ENCODE assay signal across 26 mouse cellular contexts in genomic region chr1:66692308-66692707, GRCm38 (mm10). TPM values are rescaled to one million over a fixed set of nuclear protein-coding genes. Genes with fewer than 3 reads are reported as not detected.
DNase-seq lines count a peak whose midpoint lies in the region; ATAC-seq and TF ChIP-seq lines count a peak whose summit lies in the region.
"Had no signal": no experiment of that assay in that cellular context is flagged by ENCODE, and none has a peak within 500 bp of the region (broad histone marks: within the 10 kb centered on the region; RNA-seq: fewer than 3 reads in every experiment).

No protein-coding gene starts in this region.

- WGBS in hindbrain, embryonic 13.5 days, result 54% methylated on average over 1 of the region's 1 CpGs
- WGBS in hindbrain, embryonic 10.5 days, result 76% methylated on average over 1 of the region's 1 CpGs
- WGBS in midbrain, embryonic 16.5 days, result 62% methylated on average over 1 of the region's 1 CpGs
- 40% methylated on average over 1 of the region's 1 CpGs for WGBS in midbrain, embryonic 11.5 days
- WGBS in hindbrain, postnatal 0 days, result 56% methylated on average over 1 of the region's 1 CpGs

- peak; percentile 52; the same call in 1 of the 2 replicates for ATAC-seq in hindbrain, embryonic 13.5 days (ENCODE audit: low FRiP score)
- ATAC-seq in midbrain, embryonic 16.5 days, result peak; percentile 56; the same call in 1 of the 2 replicates
- ATAC-seq in midbrain, embryonic 11.5 days (ENCODE audit: low FRiP score), result no peak
- ATAC-seq in hindbrain, postnatal 0 days, result peak; percentile 80
- ATAC-seq: inflammation-experienced regulatory T-cells, adult 6 months had no signal

- 0 out of 2 replicates have a peak, but pooled peaks cover 4% of the 10 kb centered on the region for H3K4me1 ChIP-seq in hindbrain, embryonic 13.5 days (replicated peaks)
- H3K4me1 ChIP-seq in hindbrain, embryonic 10.5 days (replicated peaks), result peaks cover 6% of the 10 kb centered on the region; the same call in 1 of the 2 replicates
- no peaks in the 10 kb centered on the region for H3K4me1 ChIP-seq in midbrain, embryonic 16.5 days (ENCODE audit: control insufficient read depth, insufficient read depth, low read length)
- H3K4me1 ChIP-seq in midbrain, embryonic 11.5 days (ENCODE audit: control insufficient read depth, insufficient read depth, low read length), result no peaks in the 10 kb centered on the region
- no peaks in the 10 kb centered on the region for H3K4me1 ChIP-seq in hindbrain, postnatal 0 days (ENCODE audit: insufficient read depth, low read length)
- H3K4me1 ChIP-seq: embryonic facial prominence, embryonic 10.5 days; embryonic facial prominence, embryonic 15.5 days; heart, embryonic 10.5 days; heart, embryonic 15.5 days; kidney, embryonic 15.5 days; limb, embryonic 13.5 days; lung, embryonic 15.5 days; stomach, embryonic 15.5 days had no signal

- no peaks in the 10 kb centered on the region for H3K36me3 ChIP-seq in hindbrain, embryonic 13.5 days
- H3K36me3 ChIP-seq in hindbrain, embryonic 10.5 days, result no peaks in the 10 kb centered on the region
- H3K36me3 ChIP-seq in midbrain, embryonic 16.5 days (ENCODE audit: control insufficient read depth, insufficient read depth, low read length), result peaks cover 2% of the 10 kb centered on the region; the same call in 1 of the 2 replicates
- H3K36me3 ChIP-seq in midbrain, embryonic 11.5 days (ENCODE audit: control insufficient read depth, insufficient read depth, low read length), result no peaks in the 10 kb centered on the region
- H3K36me3 ChIP-seq in hindbrain, postnatal 0 days (ENCODE audit: insufficient read depth, low read length), result no peaks in the 10 kb centered on the region
- H3K36me3 ChIP-seq: embryonic facial prominence, embryonic 10.5 days; embryonic facial prominence, embryonic 15.5 days; heart, embryonic 10.5 days; heart, embryonic 15.5 days; kidney, embryonic 15.5 days; limb, embryonic 13.5 days; lung, embryonic 15.5 days; stomach, embryonic 15.5 days had no signal

- DNase-seq in hindbrain, embryonic 10.5 days (ENCODE audit: low spot score), result no peak
- DNase-seq in midbrain, embryonic 11.5 days (ENCODE audit: low spot score, missing footprints), result no peak
- DNase-seq in hindbrain, postnatal 0 days (ENCODE audit: low spot score), result no peak
- DNase-seq in kidney, adult 8-10 months, result no peak
- DNase-seq: adrenal gland, adult 2 months; adrenal gland, postnatal 36 days; B cell, adult 2 months; cerebellum, adult 8-10 months; cerebellum, postnatal 25 days; gastrocnemius, postnatal 10 days; kidney, adult 11 months; kidney, postnatal 25 days; right cerebral cortex, postnatal 25 days had no signal

- no peaks in the 10 kb centered on the region for H3K27me3 ChIP-seq in hindbrain, embryonic 13.5 days
- H3K27me3 ChIP-seq in hindbrain, embryonic 10.5 days (ENCODE audit: insufficient read depth, poor library complexity, severe bottlenecking), result no peaks in the 10 kb centered on the region
- no peaks in the 10 kb centered on the region for H3K27me3 ChIP-seq in midbrain, embryonic 16.5 days (ENCODE audit: control insufficient read depth, insufficient read depth, low read depth, low read length)
- no peaks in the 10 kb centered on the region for H3K27me3 ChIP-seq in midbrain, embryonic 11.5 days (ENCODE audit: control insufficient read depth, insufficient read depth, low read length)
- no peaks in the 10 kb centered on the region for H3K27me3 ChIP-seq in hindbrain, postnatal 0 days (ENCODE audit: insufficient read depth, low read length)
- H3K27me3 ChIP-seq: embryonic facial prominence, embryonic 15.5 days; heart, embryonic 15.5 days; kidney, embryonic 15.5 days; limb, embryonic 13.5 days; lung, embryonic 15.5 days; stomach, embryonic 15.5 days had no signal

- no peak overlapping the region for H3K4me2 ChIP-seq in hindbrain, embryonic 13.5 days
- no peak overlapping the region for H3K4me2 ChIP-seq in midbrain, embryonic 16.5 days (ENCODE audit: low read length)
- no peak overlapping the region for H3K4me2 ChIP-seq in midbrain, embryonic 11.5 days
- H3K4me2 ChIP-seq in hindbrain, postnatal 0 days (ENCODE audit: low read depth, low read length), result no peak overlapping the region
- H3K4me2 ChIP-seq: embryonic facial prominence, embryonic 15.5 days; heart, embryonic 15.5 days; kidney, embryonic 15.5 days; limb, embryonic 13.5 days; liver, embryonic 11.5 days; lung, embryonic 15.5 days; stomach, embryonic 15.5 days had no signal

- peak overlapping the region; percentile 40; the same call in 1 of the 2 replicates for H3K27ac ChIP-seq in hindbrain, embryonic 13.5 days
- no peak overlapping the region for H3K27ac ChIP-seq in hindbrain, embryonic 10.5 days
- H3K27ac ChIP-seq in midbrain, embryonic 16.5 days (ENCODE audit: low read length), result no peak overlapping the region
- no peak overlapping the region for H3K27ac ChIP-seq in midbrain, embryonic 11.5 days (ENCODE audit: low read depth, low read length)
- peak overlapping the region; percentile 74 for H3K27ac ChIP-seq in hindbrain, postnatal 0 days
- H3K27ac ChIP-seq: embryonic facial prominence, embryonic 10.5 days; embryonic facial prominence, embryonic 15.5 days; heart, embryonic 10.5 days; heart, embryonic 15.5 days; kidney, embryonic 15.5 days; limb, embryonic 13.5 days; lung, embryonic 15.5 days; stomach, embryonic 15.5 days had no signal

- no peaks in the 10 kb centered on the region for H3K9me3 ChIP-seq in hindbrain, embryonic 13.5 days
- no peaks in the 10 kb centered on the region for H3K9me3 ChIP-seq in hindbrain, embryonic 10.5 days
- no peaks in the 10 kb centered on the region for H3K9me3 ChIP-seq in midbrain, embryonic 16.5 days (replicated peaks; ENCODE audit: control insufficient read depth, low read length, poor library complexity, severe bottlenecking)
- no peaks in the 10 kb centered on the region for H3K9me3 ChIP-seq in midbrain, embryonic 11.5 days (ENCODE audit: control insufficient read depth, low read length)
- no peaks in the 10 kb centered on the region for H3K9me3 ChIP-seq in hindbrain, postnatal 0 days (ENCODE audit: low read length)
- H3K9me3 ChIP-seq: embryonic facial prominence, embryonic 10.5 days; embryonic facial prominence, embryonic 15.5 days; heart, embryonic 10.5 days; heart, embryonic 15.5 days; kidney, embryonic 15.5 days; limb, embryonic 13.5 days; lung, embryonic 15.5 days; stomach, embryonic 15.5 days had no signal

- no peak overlapping the region for H3K4me3 ChIP-seq in hindbrain, embryonic 13.5 days
- no peak overlapping the region for H3K4me3 ChIP-seq in hindbrain, embryonic 10.5 days
- no peak overlapping the region for H3K4me3 ChIP-seq in midbrain, embryonic 16.5 days (ENCODE audit: low read depth, low read length)
- no peak overlapping the region for H3K4me3 ChIP-seq in midbrain, embryonic 11.5 days (ENCODE audit: low read depth, low read length)
- no peak overlapping the region for H3K4me3 ChIP-seq in hindbrain, postnatal 0 days (ENCODE audit: low read length)
- H3K4me3 ChIP-seq: embryonic facial prominence, embryonic 10.5 days; embryonic facial prominence, embryonic 15.5 days; heart, embryonic 10.5 days; heart, embryonic 15.5 days; kidney, embryonic 15.5 days; limb, embryonic 13.5 days; lung, embryonic 15.5 days; myocyte; stomach, embryonic 15.5 days had no signal

- no peak overlapping the region for H3K9ac ChIP-seq in hindbrain, embryonic 13.5 days
- no peak overlapping the region for H3K9ac ChIP-seq in midbrain, embryonic 16.5 days (ENCODE audit: low read depth, low read length)
- H3K9ac ChIP-seq in midbrain, embryonic 11.5 days (ENCODE audit: low read length), result no peak overlapping the region
- H3K9ac ChIP-seq in hindbrain, postnatal 0 days (replicated peaks; ENCODE audit: low read length), result no peak overlapping the region
- H3K9ac ChIP-seq: embryonic facial prominence, embryonic 15.5 days; heart, embryonic 15.5 days; kidney, embryonic 15.5 days; limb, embryonic 13.5 days; lung, embryonic 15.5 days; stomach, embryonic 15.5 days had no signal

- no peak for TF ChIP-seq CTCF in hindbrain, postnatal 0 days (IDR thresholded peaks at IDR 0.05; ENCODE audit: low read depth)

RNA-seq across cellular contexts. Expression of gene Rpe, which starts 8.3 kb away (rescaled TPM):
- polyA plus RNA-seq in hindbrain, embryonic 13.5 days (2015; fragmentation: Nextera tagmentation; extraction: Ambion mirVana), result 37.2 and 44.5 TPM in 2 replicates
- polyA plus RNA-seq in hindbrain, embryonic 10.5 days (2016; fragmentation: Nextera tagmentation; extraction: Ambion mirVana), result 41.6 and 49.6 TPM in 2 replicates
- polyA plus RNA-seq in midbrain, embryonic 16.5 days (2015; fragmentation: Nextera tagmentation; extraction: Ambion mirVana), result 30.2 and 33.7 TPM in 2 replicates
- 60.6 and 62.6 TPM in 2 replicates for polyA plus RNA-seq in midbrain, embryonic 11.5 days (2014; fragmentation: Nextera tagmentation; extraction: Ambion mirVana)
- total RNA-seq in hindbrain, postnatal 0 days (2014; rRNA removed), result 42.7 and 43.0 TPM in 2 replicates
- polyA plus RNA-seq in hindbrain, postnatal 0 days (2015; fragmentation: Nextera tagmentation; extraction: Ambion mirVana), result 25.9 and 28.1 TPM in 2 replicates

Comparison
In these comparisons a context has a peak if more than half of its experiments do, and no peak if none do; other contexts are left out.
1. H3K27ac ChIP-seq: peak in hindbrain, embryonic 13.5 days (single experiment) and hindbrain, postnatal 0 days (single experiment); none in hindbrain, embryonic 10.5 days (single experiment), midbrain, embryonic 16.5 days (single experiment) and midbrain, embryonic 11.5 days (single experiment).